Mouse (Mus musculus) urinary bladder, postnatal 4 days (tissue): ENCODE results near the gene Fam69a.
"Not testable (repeated sequence)": the region's sequence is repeated elsewhere in the genome, so short reads cannot be mapped to it uniquely, and the experiment has no call there.

ENCODE experiments used
- DNase-seq, 2 experiments: peaks; one replicate each; pipeline ENCODE4 v3.0.0; 2021 to 2022; ENCODE audit warnings: low spot score in 2 of 2

The Fam69a gene

DNA sequence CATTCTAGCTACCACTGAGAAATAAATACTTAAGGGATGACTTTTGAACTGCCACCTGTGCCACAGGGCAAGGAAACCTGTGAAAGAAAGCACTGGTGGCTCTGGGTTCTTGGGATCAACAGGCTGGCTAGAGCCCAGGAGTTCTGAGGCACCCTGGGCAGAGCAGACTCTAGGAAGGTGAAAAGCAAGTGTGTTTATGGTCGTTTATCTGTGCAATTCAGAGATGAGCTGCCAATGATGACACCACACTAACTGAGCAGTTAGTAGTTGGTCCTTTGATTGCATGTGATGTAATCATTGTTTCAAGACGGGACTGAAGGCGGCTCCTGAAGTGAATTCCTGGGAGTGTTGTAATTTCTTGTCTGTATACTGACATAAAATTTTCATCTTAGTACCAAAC lies 82.6 kb downstream of the Fam69a start:
- no peak for DNase-seq

DNA sequence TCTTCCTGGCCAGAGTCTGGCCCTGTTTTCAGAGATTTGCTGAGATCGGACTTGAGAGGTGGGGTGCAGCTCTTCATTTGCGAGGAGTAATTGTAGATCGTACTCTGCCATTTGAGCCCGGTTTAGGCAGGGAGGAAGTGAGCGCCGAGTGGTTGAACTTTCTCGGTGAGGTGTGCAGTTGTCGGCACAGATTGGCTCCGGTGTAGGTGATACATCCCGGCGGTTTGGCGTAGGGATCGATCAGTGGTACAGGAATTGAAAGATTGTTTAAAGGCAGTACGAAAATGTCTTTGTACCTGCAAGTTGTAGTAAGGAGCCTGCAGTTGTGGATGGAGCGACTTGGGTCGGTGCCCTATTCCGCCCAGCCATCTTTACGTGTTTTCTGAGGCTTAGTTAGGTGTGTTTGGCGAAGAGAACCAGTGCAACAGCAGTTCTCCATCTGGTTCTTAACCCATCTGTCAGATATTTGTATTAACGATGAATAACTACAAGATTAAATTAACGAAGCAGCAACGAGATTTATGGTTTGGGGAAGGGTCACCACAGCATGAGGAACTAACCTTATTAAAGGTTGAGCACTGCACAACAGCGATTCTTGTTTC lies 85.8 kb downstream of the Fam69a start:
- DNase-seq: no peak

DNA sequence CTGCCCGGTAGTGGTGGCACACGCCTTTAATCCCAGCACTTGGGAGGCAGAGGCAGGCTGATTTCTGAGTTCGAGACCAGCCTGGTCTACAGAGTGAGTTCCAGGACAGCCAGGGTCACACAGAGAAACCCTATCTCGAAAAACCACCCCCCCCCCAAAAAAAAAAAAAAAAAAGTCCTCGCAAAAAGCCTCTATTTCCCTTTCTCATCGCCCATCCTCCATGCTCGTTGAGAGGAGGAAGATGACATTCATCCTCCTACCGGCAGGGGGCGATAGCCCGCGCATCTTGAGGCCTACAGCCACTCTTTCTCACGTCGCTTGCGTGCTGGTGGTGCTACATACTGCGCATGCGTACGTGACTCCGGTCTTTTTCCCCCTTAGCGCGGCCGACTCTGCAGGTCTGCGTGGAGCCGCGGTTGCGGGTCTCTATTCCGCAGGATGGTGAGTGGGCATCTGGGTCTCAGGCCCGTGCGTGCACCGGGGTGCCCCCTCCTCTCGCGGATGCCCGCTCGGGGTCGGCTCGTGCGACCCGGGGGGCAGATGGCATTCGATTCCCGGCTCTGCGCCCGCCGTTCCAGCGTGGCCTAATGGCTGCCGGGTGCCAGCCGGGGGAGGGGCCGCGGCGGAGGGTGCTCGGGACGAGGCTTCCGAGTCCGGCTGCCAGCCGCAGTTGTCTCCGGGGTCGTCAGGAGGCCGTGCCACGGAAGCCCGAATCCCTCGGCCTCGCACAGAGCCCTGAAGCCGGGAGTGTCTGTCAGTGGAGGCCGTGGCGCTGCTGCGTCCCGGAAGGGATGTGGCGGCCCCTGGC lies 86.5 kb downstream of the Fam69a start, which contains the start of gene Rpl5:
Gene Rpl5, plus strand, starts transcription at position 297 of the 808 bp plus-strand sequence.
- DNase-seq: peak; percentile 91 to 95

DNA sequence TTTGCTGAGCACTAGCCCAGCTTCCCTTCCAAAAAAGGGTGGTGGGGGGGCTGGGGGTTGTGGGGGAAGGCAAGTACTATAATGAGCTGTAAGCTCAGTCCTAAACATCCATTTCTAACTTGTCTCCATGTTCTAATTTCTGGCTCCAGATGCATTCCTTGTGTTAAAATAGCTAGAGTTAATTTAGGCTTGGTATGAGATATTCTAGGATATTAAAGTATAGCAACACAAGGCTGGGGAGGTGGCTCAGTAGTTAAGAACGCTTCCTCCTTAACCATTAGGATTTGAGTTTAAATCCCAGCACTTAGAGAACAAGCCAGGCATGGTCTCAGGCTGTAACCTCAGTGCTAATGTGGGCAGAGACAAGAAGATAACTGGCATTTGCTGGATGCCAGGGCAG lies 90.6 kb downstream of the Fam69a start:
- no peak for DNase-seq

DNA sequence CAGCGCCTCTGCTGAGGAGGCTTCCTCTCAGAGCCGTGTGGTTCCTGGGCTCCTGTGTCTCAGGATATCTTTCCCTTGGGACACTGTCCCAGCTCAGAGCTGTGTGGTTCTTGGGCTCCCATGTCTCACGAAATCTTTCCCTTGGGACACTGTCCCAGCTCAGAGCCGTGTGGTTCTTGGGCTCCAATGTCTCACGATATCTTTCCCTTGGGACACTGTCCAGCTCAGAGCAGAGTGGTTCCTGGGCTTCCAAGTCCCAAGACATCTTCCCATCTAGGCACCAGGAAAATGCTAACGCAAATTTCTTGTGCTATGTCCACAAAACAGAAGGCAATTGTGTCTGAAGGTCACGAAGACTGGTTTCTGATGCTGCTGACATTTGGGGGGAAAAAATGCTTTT lies 92.2 kb downstream of the Fam69a start:
- DNase-seq: no peak

DNA sequence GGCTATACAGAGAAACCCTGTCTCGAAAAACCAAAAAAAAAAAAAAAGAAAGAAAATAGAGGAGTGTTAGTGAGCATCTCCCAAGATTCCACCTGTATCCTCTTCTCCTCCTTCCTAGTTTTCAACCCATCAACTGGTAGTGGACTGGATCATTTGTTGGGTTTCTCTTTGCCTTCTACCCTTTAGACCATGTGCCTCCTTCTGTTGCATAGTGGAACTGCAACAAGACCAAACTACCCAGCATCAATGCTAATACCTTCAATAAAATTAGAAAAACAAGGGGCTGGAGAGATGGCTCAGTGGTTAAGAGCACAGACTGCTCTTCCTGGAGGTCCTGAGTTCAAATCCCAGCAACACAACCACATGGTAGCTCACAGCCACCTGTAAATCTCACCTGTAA lies 95.4 kb downstream of the Fam69a start:
- not testable (repeated sequence) for DNase-seq

DNA sequence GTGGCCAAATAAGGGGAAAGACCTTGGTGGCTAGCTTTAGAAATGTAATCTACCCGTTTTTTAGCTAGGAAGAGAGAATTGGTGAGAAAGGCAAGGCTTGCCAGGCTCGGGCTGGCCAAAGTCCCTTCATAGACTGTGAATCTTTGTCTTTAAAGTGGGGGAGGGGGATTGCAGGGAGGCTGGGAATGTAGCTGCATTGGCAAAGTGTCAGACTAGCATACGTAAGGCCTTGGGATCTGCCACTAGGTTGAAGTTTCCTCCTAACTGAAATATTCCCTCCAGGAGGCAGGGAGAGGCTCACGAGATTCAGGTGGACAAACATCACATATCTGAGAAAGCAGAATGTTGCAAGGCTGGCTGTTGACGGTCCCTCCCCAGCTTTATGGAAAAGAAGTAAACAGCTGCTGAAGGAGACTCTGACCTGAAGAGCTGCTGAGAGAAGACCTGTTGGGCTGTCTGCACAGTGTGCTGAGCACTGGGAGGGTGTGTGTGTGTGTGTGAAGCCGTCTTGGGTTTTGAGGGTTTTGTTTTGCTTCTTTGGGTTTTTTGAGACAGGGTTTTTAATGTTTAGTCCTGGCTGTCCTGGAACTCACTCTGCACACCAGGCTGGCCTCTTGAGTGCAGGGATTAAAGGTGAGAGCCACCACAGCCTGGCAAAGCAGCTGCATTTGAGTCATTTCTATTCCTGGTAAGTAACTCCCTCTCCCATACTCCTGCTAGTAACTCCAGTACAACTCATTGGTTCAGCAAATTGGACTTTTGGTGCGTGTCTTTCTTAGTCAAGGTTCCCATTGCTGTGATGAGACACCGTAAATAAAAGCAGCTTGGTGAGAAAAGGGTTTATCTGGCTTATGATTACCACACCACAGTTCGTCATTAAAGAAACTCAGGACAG lies 96.6 kb downstream of the Fam69a start:
- DNase-seq: no peak

DNA sequence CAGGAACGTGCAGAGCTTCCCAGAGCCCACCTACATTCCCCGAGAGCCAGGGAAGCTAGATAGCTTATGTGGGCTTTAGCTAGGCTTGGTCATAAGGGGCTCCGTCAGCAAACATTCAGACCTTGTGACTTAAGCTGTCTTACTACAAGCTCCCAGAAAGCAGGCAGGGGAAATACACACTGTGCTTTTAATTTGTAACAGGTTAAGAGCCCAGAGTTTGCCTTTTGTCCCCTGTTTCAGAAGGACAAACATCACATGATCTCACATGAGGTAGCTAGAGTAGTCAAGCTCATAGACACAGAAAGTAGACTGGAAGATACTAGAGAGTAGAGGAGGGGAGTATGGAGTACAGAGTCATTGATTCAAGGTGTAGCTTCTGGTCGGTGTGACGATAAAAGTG lies 106.2 kb downstream of the Fam69a start:
- no peak for DNase-seq

DNA sequence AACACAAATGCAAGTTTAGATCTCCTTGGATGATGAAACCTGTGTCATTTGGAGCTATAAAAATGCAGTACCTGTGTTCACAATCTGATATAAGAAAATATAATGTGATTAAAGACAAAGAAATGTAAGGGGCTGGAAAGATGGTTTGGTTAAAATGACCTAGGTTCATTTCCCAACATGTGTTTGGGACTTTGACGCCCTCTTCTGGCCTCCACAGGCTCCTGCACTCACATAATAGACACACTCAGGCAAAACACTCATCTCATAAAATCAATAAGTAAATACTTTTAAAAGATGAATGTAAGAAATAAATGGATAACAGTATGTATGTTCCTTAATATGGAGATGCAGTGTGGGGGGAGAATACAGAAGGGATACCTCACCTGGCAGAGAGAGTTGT lies 109.8 kb downstream of the Fam69a start:
- DNase-seq: no peak

DNA sequence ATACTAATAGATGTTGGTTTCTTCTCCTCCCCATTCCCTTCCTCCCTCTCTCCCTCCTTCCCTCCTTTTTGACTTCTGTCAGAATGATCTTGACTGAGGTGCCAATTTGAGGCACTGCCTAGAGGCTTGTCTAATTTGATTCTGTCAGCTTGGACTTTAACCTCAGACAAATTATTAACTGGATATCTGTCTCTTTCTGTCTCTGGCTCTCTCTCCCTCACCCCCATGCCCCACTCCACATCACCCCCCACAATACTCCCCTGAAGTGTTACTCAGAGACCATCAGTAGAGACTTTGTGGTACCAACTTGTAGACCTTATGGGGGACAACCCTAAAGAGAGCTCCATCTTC lies 111.6 kb downstream of the Fam69a start:
- DNase-seq: no peak

DNA sequence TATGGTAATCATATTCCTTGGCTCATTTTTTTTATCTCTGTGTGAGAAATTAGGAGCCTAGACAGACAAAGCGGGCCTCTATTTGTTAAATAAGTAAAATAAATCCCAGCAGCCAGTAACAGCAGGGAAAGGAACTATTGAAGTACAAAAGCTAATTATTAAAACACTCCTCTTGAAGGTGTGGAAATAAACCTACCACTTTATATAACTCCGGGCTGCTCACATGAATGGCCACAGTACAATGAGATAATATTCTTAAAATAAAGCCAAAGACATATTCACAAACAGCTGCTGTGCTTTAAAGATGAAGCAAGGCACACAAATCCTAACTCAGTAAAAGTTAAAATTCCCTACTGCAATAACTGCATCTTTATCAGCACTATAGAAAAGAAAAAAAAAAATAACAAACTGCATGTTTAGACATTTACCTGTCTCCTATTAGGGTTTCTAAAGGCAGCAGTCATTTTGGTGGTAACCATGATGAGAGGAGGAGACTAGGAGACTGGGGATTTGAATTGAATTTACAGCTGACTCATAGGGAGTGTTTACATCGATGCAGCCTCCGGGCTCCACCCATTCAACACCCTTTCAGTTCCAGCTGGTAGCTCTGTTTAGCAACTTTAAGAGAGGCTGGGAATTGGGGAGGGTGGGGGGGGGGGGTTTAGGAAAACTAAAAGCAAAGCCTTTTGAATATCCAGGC lies 112.2 kb downstream of the Fam69a start, which contains the start of gene Evi5:
Gene Evi5, minus strand, starts transcription at position 547 of the 700 bp plus-strand sequence.
- DNase-seq: no peak

DNA sequence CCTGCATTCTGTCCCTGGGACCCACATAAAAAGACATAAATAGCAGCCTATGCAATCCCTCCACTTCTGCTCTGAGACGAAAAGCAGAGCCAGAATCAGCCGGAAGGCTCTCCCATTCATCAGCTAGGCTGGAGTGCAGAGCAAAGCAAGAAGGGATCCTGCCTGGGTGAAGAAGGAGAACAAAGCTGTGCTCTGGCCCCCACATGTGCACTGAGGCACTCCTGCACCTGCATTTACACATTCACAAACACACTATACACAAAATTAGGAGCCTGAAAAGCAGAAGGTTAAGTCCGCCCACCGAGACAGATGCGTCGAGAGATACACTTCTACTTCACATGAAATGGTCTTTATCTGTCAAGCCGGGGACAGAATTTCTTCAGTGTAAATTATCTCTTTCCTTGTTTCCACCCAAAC lies 113.0 kb downstream of the Fam69a start:
- DNase-seq: no peak

DNA sequence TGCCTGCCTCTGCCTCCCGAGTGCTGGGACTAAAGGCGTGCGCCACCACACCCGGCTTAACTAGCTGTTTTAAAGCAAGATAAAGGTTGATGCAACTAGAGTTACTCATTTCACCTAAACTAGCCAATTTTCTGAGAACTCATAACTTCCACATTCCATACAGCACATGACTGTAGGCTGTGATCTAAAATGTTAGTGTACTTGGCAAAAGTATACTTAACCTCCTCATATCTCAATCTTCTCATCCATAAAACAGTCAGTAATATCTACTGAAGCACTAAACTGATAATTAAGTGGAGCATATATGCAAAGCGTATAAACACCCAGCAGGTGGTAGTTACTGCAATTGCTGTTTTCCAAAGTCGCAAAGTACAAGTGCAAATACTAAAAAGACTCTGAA lies 113.6 kb downstream of the Fam69a start:
- no peak for DNase-seq

DNA sequence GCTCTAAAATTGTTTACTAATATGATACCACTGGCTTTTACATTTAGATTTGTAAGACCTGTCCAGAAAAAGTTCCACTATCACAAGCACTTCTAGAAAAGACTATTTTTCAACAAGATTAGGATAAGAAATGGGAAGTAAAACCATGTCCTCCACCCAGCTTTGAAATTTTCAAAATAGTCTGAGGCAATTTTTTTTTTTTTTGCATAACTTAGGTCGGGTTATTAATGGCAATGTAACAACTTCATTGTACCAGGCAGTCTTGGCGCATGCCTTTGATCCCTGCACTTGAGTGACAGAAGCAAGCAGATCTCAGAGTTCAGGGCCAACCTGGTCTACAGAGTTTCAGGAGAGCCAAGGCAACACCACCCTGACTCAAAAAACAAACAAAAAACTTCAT lies 117.2 kb downstream of the Fam69a start:
- DNase-seq: no peak

DNA sequence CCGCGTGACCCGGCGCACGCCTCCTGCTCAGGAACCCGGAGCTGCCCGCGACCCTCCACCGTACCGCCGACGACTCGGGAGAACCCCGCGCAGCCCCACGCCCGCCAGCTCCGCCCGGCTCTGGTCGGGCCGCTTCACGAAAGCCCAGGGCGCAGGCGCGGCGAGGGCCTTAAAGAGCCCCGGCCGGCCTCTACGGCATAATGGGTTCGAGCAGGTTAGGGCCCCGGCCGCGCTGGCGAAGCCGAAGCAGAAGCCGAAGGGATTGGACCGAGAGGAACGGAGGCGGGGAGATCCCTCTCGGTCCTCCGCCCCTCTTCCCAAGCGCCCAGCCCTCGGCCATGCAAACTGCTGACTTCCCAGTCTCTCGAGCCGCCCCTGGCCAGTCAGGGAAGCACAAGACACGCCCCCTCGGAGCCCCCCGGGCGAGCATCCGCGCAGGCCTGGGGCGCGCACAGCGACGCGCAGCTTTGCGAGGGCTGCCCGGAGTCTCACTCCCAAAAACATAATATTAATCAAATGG lies 117.9 kb downstream of the Fam69a start:
- peak; percentile 90 to 91 for DNase-seq

DNA sequence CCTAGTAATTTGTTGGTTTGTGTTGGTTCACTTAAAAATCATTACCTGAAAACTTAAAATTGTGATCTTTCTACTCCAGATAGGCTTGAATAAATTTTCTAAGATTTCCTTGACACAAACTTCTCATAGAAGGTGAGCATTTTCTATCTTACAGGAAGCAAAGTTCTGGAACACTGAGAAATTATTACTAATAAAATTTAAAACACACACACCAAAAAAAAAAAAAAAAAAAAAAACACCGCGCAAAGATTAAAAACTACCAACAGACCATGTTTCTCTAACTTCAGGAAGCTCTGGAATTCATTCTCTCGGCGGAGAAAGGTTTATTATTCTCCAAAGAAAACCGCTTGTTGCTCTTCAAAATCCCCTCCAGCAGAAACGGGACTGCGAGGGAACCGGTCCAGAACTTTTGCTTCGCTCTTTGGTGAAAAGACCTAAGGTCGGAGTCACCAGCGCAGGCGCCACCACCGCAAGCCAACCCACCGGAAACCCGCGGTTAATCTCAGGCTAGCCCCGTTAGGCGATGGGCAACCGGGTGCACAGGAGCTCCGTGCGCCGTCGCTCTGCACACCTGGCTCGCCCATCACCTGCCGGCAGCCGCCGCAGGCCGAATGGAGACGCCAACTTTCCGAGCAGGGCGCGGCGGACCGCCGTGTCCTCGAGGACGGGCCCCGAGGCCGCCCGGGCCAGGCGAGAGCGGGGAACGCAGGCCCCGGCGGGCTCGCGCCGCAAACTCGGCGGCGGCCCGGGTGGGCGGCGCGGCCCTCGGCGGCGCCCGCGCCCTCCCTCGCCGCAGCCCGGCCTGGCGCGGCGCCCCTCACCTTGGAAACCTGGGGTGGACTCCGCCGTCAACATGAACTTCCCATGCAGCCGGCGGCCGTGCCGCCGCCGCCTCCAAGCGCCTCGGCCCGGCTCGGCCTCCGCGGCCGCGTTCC lies 118.6 kb downstream of the Fam69a start:
- DNase-seq: peak; percentile 50 to 63

DNA sequence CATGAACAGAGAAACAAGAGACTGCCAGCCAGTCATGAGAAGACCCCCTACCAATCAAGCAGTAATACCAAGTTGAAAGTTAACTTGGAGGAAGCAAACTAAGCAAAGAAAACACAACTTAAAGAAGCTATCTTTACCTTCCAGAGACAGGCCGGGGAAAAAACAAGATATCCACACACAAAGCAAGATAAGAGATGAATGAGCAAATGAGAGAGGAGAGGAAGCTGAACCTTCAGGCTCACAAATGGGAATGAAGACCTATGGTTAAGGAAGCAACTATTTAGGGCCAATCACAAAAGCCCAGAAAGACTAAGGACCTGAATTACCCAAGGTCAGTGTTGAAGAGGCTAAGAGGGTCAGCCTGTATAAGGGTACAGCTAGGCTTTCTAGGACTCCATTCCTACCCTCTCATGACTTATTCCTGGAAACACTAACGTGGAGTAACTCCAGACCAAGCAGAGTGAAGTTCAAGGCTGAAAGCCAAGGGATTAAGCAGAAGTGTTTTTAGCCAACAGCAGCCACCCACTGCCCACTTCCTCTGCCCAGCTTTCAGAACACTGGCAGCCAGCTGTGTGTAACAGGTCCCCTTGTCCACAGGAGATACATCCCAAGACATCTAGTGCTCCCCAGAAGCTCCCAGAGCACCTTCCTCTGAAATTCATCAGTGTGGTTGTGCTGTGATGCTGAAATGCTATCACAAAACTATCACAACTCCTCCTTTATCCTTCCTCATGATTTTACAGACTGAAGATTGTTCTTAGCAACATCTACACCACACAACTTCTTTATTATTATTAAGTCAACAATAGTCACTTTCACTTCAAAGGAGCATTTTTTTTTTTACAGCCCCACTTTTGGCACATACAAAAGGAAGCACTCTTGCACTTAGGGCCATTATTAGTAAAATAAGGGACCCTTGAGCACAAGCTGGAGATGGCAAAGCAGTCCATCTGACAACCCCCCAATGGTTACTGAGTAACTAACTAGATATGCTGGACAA lies 120.5 kb downstream of the Fam69a start:
- DNase-seq: no peak

DNA sequence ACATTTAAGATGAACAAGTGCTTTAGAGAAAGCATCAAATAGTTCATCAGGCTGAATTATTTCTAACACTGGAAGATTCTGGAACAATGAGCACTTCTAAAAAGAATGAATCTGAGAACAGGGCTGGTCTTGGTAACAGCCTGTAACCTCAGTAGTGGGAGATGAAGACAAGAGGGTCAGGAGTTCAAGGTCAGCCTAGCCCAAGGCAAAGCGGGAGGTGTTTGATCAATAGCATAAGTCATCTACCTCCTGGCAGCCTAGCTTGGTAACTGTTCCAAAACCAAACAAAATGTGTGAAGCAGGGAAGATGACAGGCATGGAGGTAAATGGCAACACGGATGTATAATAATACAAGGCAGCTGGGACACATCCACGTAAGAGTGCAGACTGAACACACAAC lies 122.9 kb downstream of the Fam69a start:
- no peak for DNase-seq

DNA sequence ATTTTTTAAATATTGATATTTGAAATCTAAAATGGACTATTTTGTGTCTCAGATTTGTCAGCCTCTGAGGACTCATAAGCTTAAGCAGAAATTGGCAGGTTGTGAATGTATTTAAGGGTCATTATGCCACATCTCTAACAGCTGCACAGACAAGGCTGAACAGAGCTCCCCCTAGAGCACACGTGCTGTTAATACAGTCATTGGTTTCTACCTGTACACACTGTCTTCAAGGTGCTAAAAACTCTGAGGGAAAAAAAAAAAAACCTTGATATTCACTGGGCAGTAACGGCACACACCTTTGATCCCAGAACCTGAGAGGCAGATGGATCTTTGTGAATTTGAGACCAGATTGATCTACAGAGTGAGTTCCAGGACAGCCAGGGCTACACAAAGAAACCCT lies 127.9 kb downstream of the Fam69a start:
- no peak for DNase-seq
